Mouse (Mus musculus) ES-E14 (cell line): ENCODE data around the gene Rbfox2. TPM values are rescaled to one million over a fixed set of nuclear protein-coding genes. Genes with fewer than 3 reads are reported as not detected.
"Not testable (repeated sequence)": the region's sequence is repeated elsewhere in the genome, so short reads cannot be mapped to it uniquely, and the experiment has no call there.

Source experiments
- DNase-seq: peaks from one replicate; pipeline ENCODE4 v3.0.0-alpha.2; 2013; ENCODE audit warnings: low read depth, low spot score
- H3K27ac ChIP-seq: 2 replicates; pipeline ENCODE4 v1.5.1; 2012; ENCODE audit warnings: low read depth, mild to moderate bottlenecking, low read length, moderate library complexity, mixed read lengths; ENCODE audit not compliant: poor library complexity, insufficient read depth, severe bottlenecking
- H3K36me3 ChIP-seq: 2 replicates; pipeline ENCODE4 v1.6.1; 2012; ENCODE audit warnings: mild to moderate bottlenecking, low read length, moderate library complexity, mixed read lengths; ENCODE audit not compliant: control insufficient read depth, poor library complexity, insufficient read depth, severe bottlenecking
- H3K4me1 ChIP-seq, 2 experiments: fragments of 150-350 bp in 1 of 2; sonication (generic) in 1 of 2; 2 replicates each; pipeline ENCODE4 v1.6.1; 2012; ENCODE audit warnings: low read length in 2 of 2, mild to moderate bottlenecking in 1 of 2, mixed read lengths in 1 of 2; ENCODE audit not compliant: control insufficient read depth in 2 of 2, insufficient read depth in 2 of 2, poor library complexity in 1 of 2
- H3K4me3 ChIP-seq, 2 experiments: fragments of 150-350 bp in 1 of 2; sonication (generic) in 1 of 2; 2 replicates each; pipeline ENCODE4 v1.5.1; 2012; ENCODE audit warnings: low read length in 2 of 2, low read depth in 1 of 2, mild to moderate bottlenecking in 1 of 2, mixed read lengths in 1 of 2; ENCODE audit not compliant: insufficient read depth in 1 of 2, poor library complexity in 1 of 2, severe bottlenecking in 1 of 2
- H3K9ac ChIP-seq: 2 replicates; pipeline ENCODE4 v1.6.1; 2012; ENCODE audit warnings: low read depth, mild to moderate bottlenecking, low read length, mixed read lengths; ENCODE audit not compliant: poor library complexity, insufficient read depth, severe bottlenecking
- H3K9me3 ChIP-seq: fragments of 150-350 bp; sonication (generic); 2 replicates; pipeline ENCODE4 v1.6.1; 2012; ENCODE audit warnings: low read depth, mild to moderate bottlenecking, low read length; ENCODE audit not compliant: control insufficient read depth, insufficient read depth
- CHD2 ChIP-seq: IDR thresholded peaks from 2 replicates; pipeline ENCODE4 v1.6.1; 2014; ENCODE audit warnings: mild to moderate bottlenecking, low read depth, low read length, inconsistent platforms
- HCFC1 ChIP-seq: IDR thresholded peaks from 2 replicates; pipeline ENCODE4 v1.6.1; 2012; ENCODE audit warnings: low read length, inconsistent platforms, borderline replicate concordance; ENCODE audit not compliant: insufficient read depth
- MAFK ChIP-seq: IDR thresholded peaks from 2 replicates; pipeline ENCODE4 v1.6.1; 2014; ENCODE audit warnings: mild to moderate bottlenecking, low read depth, low read length, inconsistent platforms; ENCODE audit not compliant: insufficient read depth
- ZC3H11A ChIP-seq: IDR thresholded peaks from 2 replicates; pipeline ENCODE4 v1.6.1; 2012; ENCODE audit warnings: low read depth, mild to moderate bottlenecking, inconsistent platforms, low read length, borderline replicate concordance
- ZNF384 ChIP-seq: IDR thresholded peaks from 2 replicates; pipeline ENCODE4 v1.6.1; 2012; ENCODE audit warnings: low read depth, low read length, inconsistent platforms
- in situ Hi-C, 2 experiments: fragments of 600-800 bp; cut with MboI; formaldehyde crosslinking; loops; one replicate each; pipeline ENCODE4 v1.15.1; 2025; ENCODE audit warnings: low sequenced_read_pairs in 2 of 2, inconsistent platforms in 1 of 2; ENCODE audit not compliant: unreplicated experiment in 2 of 2
- total RNA-seq: library from RNA; depleted of rRNA; stranded (reverse); fragments of 300-350 nt; gene quantifications from 2 replicates; pipeline ENCODE4 v1.2.3, GENCODE M21; 2012

The Rbfox2 gene
- total RNA-seq, 1 experiment = 56.4 TPM

DNA sequence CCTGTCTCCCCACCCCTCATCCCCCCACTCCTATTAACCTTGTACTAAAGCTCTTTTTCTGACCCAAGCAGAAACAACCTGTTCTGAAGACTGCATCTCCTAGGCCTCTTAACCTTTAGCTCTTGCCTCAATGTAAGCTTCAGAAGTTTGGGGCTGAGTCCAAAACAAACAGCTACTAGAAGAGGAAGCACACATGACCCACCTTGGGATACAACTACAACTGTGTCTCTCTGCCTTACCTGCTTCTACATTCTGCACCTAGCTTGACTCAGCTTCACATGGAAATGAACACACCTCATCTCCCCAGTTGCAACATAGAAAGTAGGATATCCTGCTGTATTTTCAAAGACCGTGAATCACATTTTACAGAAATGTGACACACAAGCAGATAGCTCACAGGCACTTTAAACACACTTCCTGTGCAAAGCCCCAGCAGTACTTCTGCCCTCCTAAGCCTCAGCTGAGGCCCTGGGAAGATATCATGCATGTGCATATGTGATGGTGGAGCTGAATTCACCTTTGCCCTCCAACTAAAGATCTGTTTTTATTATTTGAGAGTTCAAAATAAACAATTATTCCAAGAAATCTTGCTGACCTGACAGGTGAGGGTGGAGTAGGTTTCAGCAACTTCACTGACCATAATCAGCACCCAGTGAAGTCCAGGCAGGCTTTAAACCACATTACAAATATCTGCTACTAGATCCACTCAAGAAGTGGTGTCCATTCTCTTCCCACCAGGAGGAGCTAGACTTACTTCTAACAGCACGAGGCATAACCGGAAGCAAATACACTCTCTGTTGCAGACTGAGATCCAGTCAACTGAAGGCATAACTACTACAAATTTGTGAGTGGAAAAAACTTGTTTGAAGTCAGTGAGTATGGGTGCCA lies 29.7 kb downstream of the Rbfox2 start:
- Histone ChIP-seq H3K4me3 (no peak overlapping the region), H3K9ac (no peak overlapping the region), H3K4me1 (peaks cover 0 to 14% of the 10 kb centered on the region in 2 experiments; a peak in 2 of 4 replicates), H3K36me3 (no peaks in the 10 kb centered on the region; the same call in 1 of the 2 replicates), H3K27ac (no peak overlapping the region), H3K9me3 (no peaks in the 10 kb centered on the region)
- in situ Hi-C loops = no loop called here
- DNase-seq = no peak
- no peak for TF ChIP-seq CHD2
- TF ChIP-seq MAFK = no peak
- TF ChIP-seq HCFC1 = no peak
- peak; percentile 24; the same call in 1 of the 2 replicates for TF ChIP-seq ZC3H11A

GRCm38 (mm10) chr15:77276300-77276699 lies 30.5 kb downstream of the Rbfox2 start:
- no peaks in the 10 kb centered on the region for H3K9me3 ChIP-seq
- H3K4me3 ChIP-seq = no peak overlapping the region
- no peak overlapping the region for H3K27ac ChIP-seq
- H3K9ac ChIP-seq = no peak overlapping the region
- peaks cover 0 to 14% of the 10 kb centered on the region in 2 experiments; a peak in 2 of 4 replicates for H3K4me1 ChIP-seq
- H3K36me3 ChIP-seq = no peaks in the 10 kb centered on the region; the same call in 1 of the 2 replicates
- in situ Hi-C loops = no loop called here
- TF ChIP-seq ZNF384 (no peak), CHD2 (no peak), MAFK (no peak), ZC3H11A (no peak), HCFC1 (no peak)
- no peak for DNase-seq

DNA sequence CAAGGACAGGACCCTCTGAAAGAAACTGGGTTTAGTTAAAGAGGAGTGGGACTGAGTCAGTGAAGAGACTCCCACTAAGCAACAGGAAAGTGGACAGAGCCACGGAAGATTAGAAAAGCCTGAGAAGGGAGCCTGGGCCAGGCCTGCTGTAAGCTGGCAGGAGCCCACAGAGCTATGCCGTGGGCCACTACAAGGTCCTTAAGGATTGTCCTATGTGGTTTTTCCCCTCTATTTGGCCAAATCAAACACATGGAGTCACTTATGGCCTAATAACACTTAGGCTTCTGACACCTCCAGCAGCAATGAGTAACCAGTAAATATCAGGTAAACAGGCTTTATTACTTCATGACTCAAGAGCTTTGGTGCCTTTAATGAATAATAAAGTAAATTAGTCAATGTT lies 31.2 kb downstream of the Rbfox2 start:
- Histone ChIP-seq H3K9me3 (no peaks in the 10 kb centered on the region), H3K36me3 (no peaks in the 10 kb centered on the region; the same call in 1 of the 2 replicates), H3K4me3 (no peak overlapping the region), H3K4me1 (peaks cover 0 to 11% of the 10 kb centered on the region in 2 experiments; a peak in 2 of 4 replicates), H3K9ac (no peak overlapping the region), H3K27ac (no peak overlapping the region)
- DNase-seq = no peak
- in situ Hi-C loops = no loop called here
- no peak for TF ChIP-seq CHD2
- TF ChIP-seq ZNF384 = no peak
- TF ChIP-seq MAFK = no peak
- TF ChIP-seq HCFC1 = no peak
- TF ChIP-seq ZC3H11A = no peak

GRCm38 (mm10) chr15:77273947-77274346 lies 32.9 kb downstream of the Rbfox2 start:
- Histone ChIP-seq H3K4me1 (peaks cover 0 to 12% of the 10 kb centered on the region in 2 experiments; a peak in 2 of 4 replicates), H3K4me3 (no peak overlapping the region), H3K9ac (no peak overlapping the region), H3K36me3 (no peaks in the 10 kb centered on the region; the same call in 1 of the 2 replicates), H3K9me3 (no peaks in the 10 kb centered on the region), H3K27ac (no peak overlapping the region)
- no peak for TF ChIP-seq ZNF384
- no peak for TF ChIP-seq CHD2
- TF ChIP-seq HCFC1 = no peak
- no peak for TF ChIP-seq MAFK
- TF ChIP-seq ZC3H11A = no peak
- in situ Hi-C loops = no loop called here
- DNase-seq = no peak

- Histone ChIP-seq H3K9me3 (no peaks in the 10 kb centered on the region), H3K4me3 (no peak overlapping the region), H3K36me3 (no peaks in the 10 kb centered on the region; the same call in 1 of the 2 replicates), H3K27ac (no peak overlapping the region), H3K4me1 (peaks cover 0 to 10% of the 10 kb centered on the region in 2 experiments; a peak in 2 of 4 replicates), H3K9ac (no peak overlapping the region)
- no peak for TF ChIP-seq CHD2
- no peak for TF ChIP-seq ZC3H11A
- no peak for TF ChIP-seq ZNF384
- peak; percentile 87 for TF ChIP-seq MAFK
- no peak for DNase-seq
- in situ Hi-C loops = no loop called here
Observed at GRCm38 (mm10) chr15:77271285-77271684, 35.5 kb downstream of the Rbfox2 start.

DNA sequence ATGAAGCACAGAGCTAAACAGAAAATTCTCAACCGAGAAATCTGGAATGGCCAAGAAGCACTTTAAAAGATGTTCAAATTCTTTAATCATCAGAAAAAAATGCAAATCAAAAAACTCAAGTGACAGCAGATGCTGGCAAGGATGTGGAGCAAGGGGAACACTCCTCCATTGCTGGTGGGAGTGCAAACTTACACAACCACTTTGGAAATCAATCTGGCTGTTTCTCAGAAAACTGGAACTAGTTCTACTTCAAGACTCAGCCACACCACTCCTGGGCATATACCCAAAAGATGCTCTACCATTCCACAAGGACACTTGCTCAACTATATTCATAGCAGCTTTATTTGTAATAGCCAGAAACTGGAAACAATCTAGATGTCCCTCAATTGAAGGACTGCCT lies 37.3 kb downstream of the Rbfox2 start:
- in situ Hi-C loops, H3K9ac ChIP-seq, H3K9me3 ChIP-seq, H3K4me1 ChIP-seq, DNase-seq, H3K36me3 ChIP-seq, H3K27ac ChIP-seq, H3K4me3 ChIP-seq: not testable (repeated sequence)
